Mouse (Mus musculus) CH12.LX (cell line): ENCODE measurements at regions not wholly inside any gene's neighbourhood (a gene's known extent, or its start where the extent isn't known, plus 50 kb on each side); places are given as distances from the start of the nearest gene placed in this dataset.

Source experiments
- DNase-seq: peaks from one replicate; pipeline ENCODE4 v3.0.0-alpha.2; 2013; ENCODE audit errors: extremely low read depth
- H3K27ac ChIP-seq: 2 replicates; pipeline ENCODE4 v1.5.1; 2012; ENCODE audit warnings: low read depth, mild to moderate bottlenecking, control low read depth, moderate library complexity; ENCODE audit not compliant: insufficient read depth
- H3K27me3 ChIP-seq: replicated peaks from 2 replicates; pipeline ENCODE3; 2012; ENCODE audit warnings: inconsistent platforms
- H3K36me3 ChIP-seq, 2 experiments: replicated peaks in 1 of 2; 2 replicates each; pipeline versions ENCODE3 to v1.6.1; 2012; ENCODE audit warnings: inconsistent platforms in 1 of 2, low read length in 1 of 2, mild to moderate bottlenecking in 1 of 2, mixed read lengths in 1 of 2, moderate library complexity in 1 of 2; ENCODE audit not compliant: control insufficient read depth in 1 of 2, insufficient read depth in 1 of 2
- H3K4me1 ChIP-seq, 2 experiments: 2 replicates each; pipeline ENCODE4 v1.6.1; 2012; ENCODE audit warnings: inconsistent platforms in 1 of 2, moderate library complexity in 1 of 2; ENCODE audit not compliant: insufficient read depth in 2 of 2, control insufficient read depth in 1 of 2
- H3K4me2 ChIP-seq: 2 replicates; pipeline ENCODE4 v1.6.1; 2012; ENCODE audit warnings: low read depth, mild to moderate bottlenecking, control low read depth; ENCODE audit not compliant: poor library complexity, insufficient read depth, severe bottlenecking
- H3K4me3 ChIP-seq, 3 experiments: fragments of 150-350 bp in 1 of 3; sonication (generic) in 1 of 3; replicated peaks in 1 of 3; 2 replicates each; pipeline versions ENCODE3 to v1.5.1; 2011 to 2012; ENCODE audit warnings: low read depth in 2 of 3, low read length in 2 of 3, mild to moderate bottlenecking in 2 of 3, moderate library complexity in 2 of 3, control low read depth in 1 of 3, improper control_type of control experiment in 1 of 3, inconsistent platforms in 1 of 3, mixed read lengths in 1 of 3; ENCODE audit not compliant: poor library complexity in 1 of 3
- H3K79me2 ChIP-seq: replicated peaks from 2 replicates; pipeline ENCODE4 v1.6.1; 2012; ENCODE audit warnings: mild to moderate bottlenecking, moderate library complexity; ENCODE audit not compliant: control insufficient read depth, poor library complexity, insufficient read depth, severe bottlenecking; ENCODE audit errors: extremely low read depth
- H3K9ac ChIP-seq: 2 replicates; pipeline ENCODE4 v1.6.1; 2012; ENCODE audit warnings: low read depth, mild to moderate bottlenecking, control low read depth, moderate library complexity; ENCODE audit not compliant: insufficient read depth
- H3K9me3 ChIP-seq: replicated peaks from 2 replicates; pipeline ENCODE3; 2012; ENCODE audit warnings: low read length, inconsistent platforms, mixed read lengths
- BHLHE40 ChIP-seq: IDR thresholded peaks from 2 replicates; pipeline ENCODE4 v1.6.1; 2011; ENCODE audit warnings: mild to moderate bottlenecking, low read depth, low read length, improper control_type of control experiment
- CHD1 ChIP-seq: IDR thresholded peaks from 2 replicates; pipeline ENCODE4 v1.6.1; 2012; ENCODE audit warnings: low read depth, low read length, improper control_type of control experiment, inconsistent platforms
- CHD2 ChIP-seq: IDR thresholded peaks from 2 replicates; pipeline ENCODE4 v1.6.1; 2011; ENCODE audit warnings: low read length, improper control_type of control experiment
- CTCF ChIP-seq, 2 experiments: IDR thresholded peaks in 1 of 2; conservative IDR thresholded peaks in 1 of 2; 2 replicates each; pipeline ENCODE4 v1.5.1; 2011 to 2012; ENCODE audit warnings: low read depth in 2 of 2, low read length in 2 of 2, improper control_type of control experiment in 1 of 2, inconsistent platforms in 1 of 2, mild to moderate bottlenecking in 1 of 2, moderate library complexity in 1 of 2
- E2F4 ChIP-seq: IDR thresholded peaks from 2 replicates; pipeline ENCODE4 v1.6.1; 2011; ENCODE audit warnings: low read depth, low read length, improper control_type of control experiment; ENCODE audit not compliant: insufficient replicate concordance
- EP300 ChIP-seq: IDR thresholded peaks from 2 replicates; pipeline ENCODE4 v1.6.1; 2011; ENCODE audit warnings: low read length, improper control_type of control experiment
- IRF4 ChIP-seq: IDR thresholded peaks from 2 replicates; pipeline ENCODE4 v1.6.1; 2014; ENCODE audit warnings: low read depth, mild to moderate bottlenecking, inconsistent platforms, low read length, improper control_type of control experiment
- JUN ChIP-seq: IDR thresholded peaks from 2 replicates; pipeline ENCODE4 v1.6.1; 2011; ENCODE audit warnings: low read depth, mild to moderate bottlenecking, low read length, improper control_type of control experiment, moderate library complexity; ENCODE audit not compliant: insufficient read depth
- MAFK ChIP-seq: IDR thresholded peaks from 2 replicates; pipeline ENCODE4 v1.6.1; 2011; ENCODE audit warnings: low read length, improper control_type of control experiment; ENCODE audit not compliant: insufficient replicate concordance
- MAZ ChIP-seq: IDR thresholded peaks from 2 replicates; pipeline ENCODE4 v1.6.1; 2012; ENCODE audit warnings: low read depth, mild to moderate bottlenecking, inconsistent platforms, low read length, improper control_type of control experiment, moderate library complexity
- MEF2A ChIP-seq: IDR thresholded peaks from 2 replicates; pipeline ENCODE4 v1.6.1; 2014; ENCODE audit warnings: low read depth, mild to moderate bottlenecking, inconsistent platforms, low read length, improper control_type of control experiment, borderline replicate concordance
- MXI1 ChIP-seq: IDR thresholded peaks from 2 replicates; pipeline ENCODE4 v1.6.1; 2011; ENCODE audit warnings: mild to moderate bottlenecking, low read depth, low read length, improper control_type of control experiment
- PAX5 ChIP-seq: IDR thresholded peaks from 2 replicates; pipeline ENCODE4 v1.6.1; 2012; ENCODE audit warnings: low read length, inconsistent platforms, mixed read lengths
- POLR2A ChIP-seq: IDR thresholded peaks from 2 replicates; pipeline ENCODE4 v1.6.1; 2011; ENCODE audit warnings: low read depth, mild to moderate bottlenecking, improper control_type of control experiment, low read length
- RAD21 ChIP-seq: IDR thresholded peaks from 2 replicates; pipeline ENCODE4 v1.6.1; 2011; ENCODE audit warnings: low read depth, mild to moderate bottlenecking, low read length, improper control_type of control experiment, moderate library complexity
- SIN3A ChIP-seq: IDR thresholded peaks from 2 replicates; pipeline ENCODE4 v1.6.1; 2012; ENCODE audit warnings: low read length, improper control_type of control experiment, inconsistent platforms
- SMC3 ChIP-seq: IDR thresholded peaks from 2 replicates; pipeline ENCODE4 v1.6.1; 2011; ENCODE audit warnings: low read depth, low read length, improper control_type of control experiment
- USF1 ChIP-seq: IDR thresholded peaks from 2 replicates; pipeline ENCODE4 v1.6.1; 2014; ENCODE audit warnings: low read depth, mild to moderate bottlenecking, inconsistent platforms, low read length, improper control_type of control experiment
- USF2 ChIP-seq: conservative IDR thresholded peaks from 2 replicates; pipeline ENCODE4 v1.6.1; 2011; ENCODE audit warnings: low read depth, low read length, improper control_type of control experiment
- ZNF384 ChIP-seq: IDR thresholded peaks from 2 replicates; pipeline ENCODE4 v1.6.1; 2012; ENCODE audit warnings: low read depth, low read length, improper control_type of control experiment, inconsistent platforms
- dilution Hi-C: fragments of 300-500 bp; cut with MboI; formaldehyde crosslinking; loops from 2 replicates; pipeline ENCODE4 v1.14.3; 2020; ENCODE audit warnings: low sequenced_read_pairs; ENCODE audit not compliant: extremely low pct_unique_long_range_greater_than_20kb, extremely low pct_ligation_motif_present
- in situ Hi-C: fragments of 300-500 bp; cut with MboI; formaldehyde crosslinking; loops from 3 replicates; pipeline ENCODE4 v1.14.3; 2019; ENCODE audit warnings: low sequenced_read_pairs, low pct_ligation_motif_present, low pct_unique_long_range_greater_than_20kb, mixed read lengths

- Histone ChIP-seq H3K9me3 (no peaks in the 10 kb centered on the region), H3K36me3 (no peaks in the 10 kb centered on the region), H3K79me2 (no peaks in the 10 kb centered on the region), H3K27me3 (no peaks in the 10 kb centered on the region), H3K9ac (no peak overlapping the region), H3K4me2 (no peak overlapping the region), H3K27ac (no peak overlapping the region), H3K4me1 (peaks cover 0 to 4% of the 10 kb centered on the region in 2 experiments; a peak in 1 of 4 replicates), H3K4me3 (no peak overlapping the region)
- dilution Hi-C loops = no loop called here
- DNase-seq = no peak
- in situ Hi-C loops = loop anchor here (25.0 kb wide), 1 partner anchor 899 kb away; no protein-coding TSS in a partner anchor
- TF ChIP-seq BHLHE40 (no peak), IRF4 (no peak), PAX5 (no peak), JUN (no peak), USF1 (no peak), EP300 (no peak), CTCF (conservative IDR thresholded peaks at IDR 0.05 in 1 of 2, IDR thresholded peaks at IDR 0.05 in 1 of 2; ENCODE audit: low read depth in 2 of 2, low read length in 2 of 2) (no peak), MAFK (no peak), POLR2A (no peak), SMC3 (no peak), E2F4 (no peak), CHD1 (no peak), ZNF384 (no peak), CHD2 (no peak), RAD21 (no peak), SIN3A (no peak), USF2 (no peak), MXI1 (no peak)
Observed at GRCm38 (mm10) chr12:42986096-42986495, 1224.0 kb downstream of the Dnajb9 start.

- H3K79me2 ChIP-seq = no peaks in the 10 kb centered on the region
- peak; percentile 74 for DNase-seq
- H3K4me3 ChIP-seq = no peak overlapping the region
- no peaks in the 10 kb centered on the region for H3K27me3 ChIP-seq
- no peak overlapping the region for H3K27ac ChIP-seq
- dilution Hi-C loops (no loop called here), in situ Hi-C loops (loop anchor here (25.0 kb wide), 1 partner anchor 892 kb away; no protein-coding TSS in a partner anchor)
- no peak overlapping the region for H3K4me2 ChIP-seq
- H3K36me3 ChIP-seq = no peaks in the 10 kb centered on the region
- TF ChIP-seq MEF2A = no peak
- TF ChIP-seq EP300 = peak; percentile 56; the same call in 1 of the 2 replicates
- no peak for TF ChIP-seq PAX5
- TF ChIP-seq SMC3 = 0 out of 2 replicates have a peak, but pooled peaks have one; percentile 5
- TF ChIP-seq MAZ = no peak
- H3K9me3 ChIP-seq = no peaks in the 10 kb centered on the region
- no peak overlapping the region for H3K9ac ChIP-seq
- peaks cover 0 to 6% of the 10 kb centered on the region in 2 experiments; a peak in 1 of 4 replicates for H3K4me1 ChIP-seq
Observed at GRCm38 (mm10) chr12:42978828-42979227, 1231.3 kb downstream of the Dnajb9 start.
